Mouse (Mus musculus) bone marrow, adult 2 months (tissue): ENCODE measurements around the gene Podxl2.

Source experiments
- CTCF ChIP-seq: fragments of 200-500 bp; IDR thresholded peaks from 2 replicates; pipeline ENCODE4 v1.5.1; 2011; ENCODE audit warnings: low read length, control low read depth; ENCODE audit not compliant: control insufficient read depth, insufficient read depth
- POLR2A ChIP-seq: fragments of 200-500 bp; IDR thresholded peaks from 2 replicates; pipeline ENCODE4 v1.6.1; 2011; ENCODE audit warnings: low read depth, mild to moderate bottlenecking, control low read depth, low read length, borderline replicate concordance; ENCODE audit not compliant: control insufficient read depth

DNA sequence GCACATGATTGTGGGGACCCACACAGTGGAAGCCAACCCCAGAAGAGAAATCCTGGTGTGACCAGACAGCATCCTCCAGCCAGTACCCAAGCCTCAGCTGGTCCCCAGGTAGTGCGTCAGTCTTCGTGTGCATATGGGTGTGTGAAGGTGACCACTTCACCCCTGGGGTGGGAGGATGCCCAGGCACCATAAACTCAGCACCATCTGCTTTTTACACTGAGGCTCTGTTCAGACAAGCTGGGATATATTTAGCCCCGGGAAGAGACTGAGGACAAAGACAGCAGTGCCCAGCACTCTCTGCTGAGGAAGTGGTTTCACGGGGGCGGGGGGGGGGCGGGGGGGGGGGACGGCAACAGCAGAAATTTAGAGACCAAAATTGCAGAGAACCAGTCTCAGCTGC, 63.4 kb downstream of the Podxl2 start:
- TF ChIP-seq CTCF (no peak), POLR2A (no peak)
